Mouse (Mus musculus) midbrain, embryonic 11.5 days (tissue): ENCODE measurements around the gene Ctsc. TPM values are rescaled to one million over a fixed set of nuclear protein-coding genes. Genes with fewer than 3 reads are reported as not detected.
A peak's percentile ranks its signal among the peaks of the same experiment; 100 is the strongest.

Experiments
- ATAC-seq: fragments of 200-750 bp; cut with Nextera tagmentation; 2 replicates; pipeline ENCODE4 v1.8.0; 2017; ENCODE audit warnings: moderate TSS enrichment, moderate library complexity; ENCODE audit not compliant: low FRiP score
- DNase-seq: peaks from one replicate; pipeline ENCODE4 v3.0.0; 2015; ENCODE audit warnings: low spot score; ENCODE audit errors: missing footprints
- H3K27ac ChIP-seq: fragments of 300-500 bp; sonication (generic); 2 replicates; pipeline ENCODE4 v1.5.1; 2014; ENCODE audit warnings: low read depth, low read length
- H3K27me3 ChIP-seq: fragments of 300-500 bp; sonication (generic); 2 replicates; pipeline ENCODE4 v1.6.1; 2014; ENCODE audit warnings: mild to moderate bottlenecking, low read length, moderate library complexity, mixed read lengths; ENCODE audit not compliant: control insufficient read depth, insufficient read depth
- H3K36me3 ChIP-seq: fragments of 300-500 bp; sonication (generic); 2 replicates; pipeline ENCODE4 v1.6.1; 2014; ENCODE audit warnings: mild to moderate bottlenecking, low read length, moderate library complexity, mixed read lengths; ENCODE audit not compliant: control insufficient read depth, insufficient read depth
- H3K4me1 ChIP-seq: fragments of 300-500 bp; sonication (generic); 2 replicates; pipeline ENCODE4 v1.6.1; 2014; ENCODE audit warnings: low read length; ENCODE audit not compliant: control insufficient read depth, insufficient read depth
- H3K4me2 ChIP-seq: fragments of 300-500 bp; sonication (generic); 2 replicates; pipeline ENCODE4 v1.6.1; 2014; ENCODE audit warnings: mild to moderate bottlenecking, moderate library complexity
- H3K4me3 ChIP-seq: fragments of 300-500 bp; sonication (generic); 2 replicates; pipeline ENCODE4 v1.5.1; 2014; ENCODE audit warnings: low read depth, low read length
- H3K9ac ChIP-seq: fragments of 300-500 bp; sonication (generic); 2 replicates; pipeline ENCODE4 v1.6.1; 2014; ENCODE audit warnings: low read length
- H3K9me3 ChIP-seq: fragments of 300-500 bp; sonication (generic); 2 replicates; pipeline ENCODE4 v1.6.1; 2016; ENCODE audit warnings: low read length; ENCODE audit not compliant: control insufficient read depth
- WGBS: fragments of 180-500 bp; shearing (Covaris S2); extraction: QIAGEN DNeasy Blood & Tissue Kit; methylation state at CpG from one replicate; pipeline ENCODE4 v1.1.7; 2014; 5-methylcytosine and 5-hydroxymethylcytosine counted together
- polyA plus RNA-seq: library from polyadenylated mRNA; unstranded; fragments of >200 nt; fragmentation: Nextera tagmentation; extraction: Ambion mirVana; gene quantifications from 2 replicates; pipeline ENCODE4 v1.2.1, GENCODE M21; 2014

Ctsc gene
- polyA plus RNA-seq, 1 experiment from 2014 or later: 22.8 TPM

- 68% methylated on average over 7 of the region's 7 CpGs for WGBS
- Histone ChIP-seq H3K36me3 (no peaks in the 10 kb centered on the region), H3K27ac (no peak overlapping the region), H3K4me2 (no peak overlapping the region), H3K4me3 (no peak overlapping the region), H3K9ac (no peak overlapping the region), H3K27me3 (no peaks in the 10 kb centered on the region), H3K9me3 (no peaks in the 10 kb centered on the region), H3K4me1 (no peaks in the 10 kb centered on the region)
- ATAC-seq (no peak), DNase-seq (peak; percentile 73)
Measured at GRCm38 (mm10) chr7:88358042-88358878, 80.4 kb downstream of the Ctsc start.

Other genes with a start within 250 kb of the Ctsc start
- 1.9 and 2.3 TPM in 2 replicates for gene Rab38, start 152.2 kb downstream of the Ctsc start, polyA plus RNA-seq